Mouse (Mus musculus) hindbrain, embryonic 16.5 days (tissue): ENCODE measurements around the gene Crygs. TPM values are rescaled to one million over a fixed set of nuclear protein-coding genes. Genes with fewer than 3 reads are reported as not detected.

Experiments used
- ATAC-seq: fragments of 200-750 bp; cut with Nextera tagmentation; 2 replicates; pipeline ENCODE4 v1.8.0; 2017; ENCODE audit warnings: moderate TSS enrichment, moderate library complexity
- H3K27ac ChIP-seq: fragments of 300-500 bp; sonication (generic); 2 replicates; pipeline ENCODE4 v1.5.1; 2014; ENCODE audit warnings: low read depth, mild to moderate bottlenecking, control low read depth, low read length, moderate library complexity
- H3K27me3 ChIP-seq: fragments of 300-500 bp; sonication (generic); replicated peaks from 2 replicates; pipeline ENCODE4 v1.6.1; 2014; ENCODE audit warnings: low read length; ENCODE audit not compliant: control insufficient read depth, insufficient read depth
- H3K36me3 ChIP-seq: fragments of 300-500 bp; sonication (generic); 2 replicates; pipeline ENCODE4 v1.6.1; 2014; ENCODE audit warnings: mild to moderate bottlenecking, low read length, moderate library complexity, mixed read lengths; ENCODE audit not compliant: control insufficient read depth, insufficient read depth
- H3K4me1 ChIP-seq: fragments of 300-500 bp; sonication (generic); 2 replicates; pipeline ENCODE4 v1.6.1; 2014; ENCODE audit warnings: low read depth, low read length; ENCODE audit not compliant: control insufficient read depth, insufficient read depth
- H3K4me2 ChIP-seq: fragments of 300-500 bp; sonication (generic); 2 replicates; pipeline ENCODE4 v1.6.1; 2014; ENCODE audit warnings: mild to moderate bottlenecking, low read length, control low read depth, moderate library complexity
- H3K4me3 ChIP-seq: fragments of 300-500 bp; sonication (generic); 2 replicates; pipeline ENCODE4 v1.5.1; 2014; ENCODE audit warnings: mild to moderate bottlenecking, low read length, control low read depth, moderate library complexity
- H3K9ac ChIP-seq: fragments of 300-500 bp; sonication (generic); 2 replicates; pipeline ENCODE4 v1.6.1; 2014; ENCODE audit warnings: low read depth, mild to moderate bottlenecking, control low read depth, low read length, moderate library complexity
- H3K9me3 ChIP-seq: fragments of 300-500 bp; sonication (generic); 2 replicates; pipeline ENCODE4 v1.6.1; 2014; ENCODE audit warnings: mild to moderate bottlenecking, low read length, moderate library complexity; ENCODE audit not compliant: control insufficient read depth
- WGBS: fragments of 180-500 bp; shearing (Covaris S2); extraction: QIAGEN DNeasy Blood & Tissue Kit; methylation state at CpG from one replicate; pipeline ENCODE4 v1.1.7; 2014; 5-methylcytosine and 5-hydroxymethylcytosine counted together
- polyA plus RNA-seq: library from polyadenylated mRNA; unstranded; fragments of >200 nt; fragmentation: Nextera tagmentation; extraction: Ambion mirVana; gene quantifications from 2 replicates; pipeline ENCODE4 v1.2.1, GENCODE M21; 2015

Gene Crygs
- polyA plus RNA-seq, 1 experiment from 2014 or later = 0.18 TPM

DNA sequence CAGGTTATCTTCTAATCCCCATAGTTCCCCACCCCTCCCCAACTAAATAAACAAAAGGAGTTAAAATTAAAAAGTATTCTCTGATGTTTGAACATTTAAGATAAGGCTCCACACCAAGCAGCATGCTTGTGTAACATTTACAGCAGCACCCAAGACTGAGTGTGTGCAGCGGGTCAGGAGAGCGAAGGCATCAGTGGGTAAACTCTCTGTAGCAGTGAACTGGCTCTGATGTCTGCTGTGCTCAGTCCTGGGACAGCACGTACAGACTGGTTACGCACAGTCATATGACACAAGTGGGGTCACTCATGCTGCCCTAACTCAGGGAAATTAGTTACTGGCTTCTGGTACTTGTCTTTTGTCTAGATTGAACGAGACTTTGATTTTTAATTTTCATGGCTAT, 31.5 kb upstream of the Crygs start:
- no peak overlapping the region for H3K9ac ChIP-seq
- no peak for ATAC-seq
- peaks cover 5% of the 10 kb centered on the region; the same call in 1 of the 2 replicates for H3K4me1 ChIP-seq
- 97% methylated on average over 5 of the region's 5 CpGs for WGBS
- H3K36me3 ChIP-seq = peaks cover 3% of the 10 kb centered on the region; the same call in 1 of the 2 replicates
- no peaks in the 10 kb centered on the region for H3K27me3 ChIP-seq
- H3K4me3 ChIP-seq = no peak overlapping the region
- no peaks in the 10 kb centered on the region for H3K9me3 ChIP-seq
- no peak overlapping the region for H3K27ac ChIP-seq
- no peak overlapping the region for H3K4me2 ChIP-seq

- Histone ChIP-seq H3K9ac (no peak overlapping the region), H3K4me1 (no peaks in the 10 kb centered on the region), H3K27me3 (no peaks in the 10 kb centered on the region), H3K4me2 (no peak overlapping the region), H3K27ac (no peak overlapping the region), H3K9me3 (no peaks in the 10 kb centered on the region), H3K36me3 (peaks cover 5% of the 10 kb centered on the region), H3K4me3 (no peak overlapping the region)
- no peak for ATAC-seq
- WGBS = 89% methylated on average over 3 of the region's 3 CpGs
These were observed 27.9 kb upstream of the Crygs start for GRCm38 (mm10) chr16:22839146-22839857.

DNA sequence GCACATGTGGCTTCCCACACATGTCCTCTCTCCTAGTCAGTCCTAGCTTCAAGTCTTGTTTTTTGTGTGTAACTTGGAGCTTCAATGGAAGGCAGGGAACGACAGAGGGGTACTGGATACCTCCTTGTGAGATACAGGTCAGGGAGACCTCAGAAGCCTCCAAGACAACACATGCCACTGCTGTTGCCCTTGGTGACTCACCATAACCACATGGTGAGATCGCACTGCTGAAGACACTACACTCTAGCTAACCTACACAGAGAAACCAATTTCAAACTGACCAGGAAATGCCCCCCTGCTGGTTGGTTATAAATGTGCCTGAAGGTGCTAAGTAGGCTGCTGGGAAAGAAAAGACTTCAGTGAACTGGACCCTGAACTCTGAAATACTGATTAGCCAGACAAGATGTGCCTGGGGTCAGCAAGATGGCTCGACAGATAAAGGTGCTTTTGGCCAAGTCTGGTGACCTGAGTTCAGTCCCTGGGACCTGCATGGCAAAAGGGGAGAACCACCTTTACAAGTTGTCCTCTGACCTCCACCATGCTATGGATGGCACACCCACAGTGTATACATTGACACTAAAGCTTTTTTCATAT, 21.7 kb upstream of the Crygs start:
- Histone ChIP-seq H3K36me3 (peaks cover 8% of the 10 kb centered on the region; the same call in 1 of the 2 replicates), H3K27ac (no peak overlapping the region), H3K4me1 (no peaks in the 10 kb centered on the region), H3K4me3 (no peak overlapping the region), H3K9me3 (no peaks in the 10 kb centered on the region), H3K9ac (no peak overlapping the region), H3K27me3 (no peaks in the 10 kb centered on the region), H3K4me2 (no peak overlapping the region)
- WGBS = 81% methylated on average over 3 of the region's 3 CpGs
- ATAC-seq = no peak

GRCm38 (mm10) chr16:22820731-22821130, 9.4 kb upstream of the Crygs start:
- H3K36me3 ChIP-seq = peaks cover 6% of the 10 kb centered on the region; the same call in 1 of the 2 replicates
- no peaks in the 10 kb centered on the region for H3K4me1 ChIP-seq
- H3K27me3 ChIP-seq = no peaks in the 10 kb centered on the region
- no peak overlapping the region for H3K9ac ChIP-seq
- H3K4me2 ChIP-seq = no peak overlapping the region
- H3K9me3 ChIP-seq = no peaks in the 10 kb centered on the region
- WGBS = 46% methylated on average over 8 of the region's 8 CpGs
- no peak overlapping the region for H3K4me3 ChIP-seq
- H3K27ac ChIP-seq = no peak overlapping the region
- peak; percentile 75 for ATAC-seq

- H3K4me2 ChIP-seq = peak overlapping the region; percentile 55
- ATAC-seq = peak; percentile 54
- H3K4me1 ChIP-seq = no peaks in the 10 kb centered on the region; the same call in 1 of the 2 replicates
- no peak overlapping the region for H3K27ac ChIP-seq
- peak overlapping the region; percentile 3; the same call in 1 of the 2 replicates for H3K9ac ChIP-seq
- WGBS = 14% methylated on average over 17 of the region's 17 CpGs
- no peaks in the 10 kb centered on the region for H3K9me3 ChIP-seq
- 0 out of 2 replicates have a peak overlapping the region, but pooled peaks have one; percentile 11 for H3K4me3 ChIP-seq
- H3K36me3 ChIP-seq = no peaks in the 10 kb centered on the region
- peaks cover 6% of the 10 kb centered on the region; the same call in 1 of the 2 replicates for H3K27me3 ChIP-seq
These were observed 3.8 kb downstream of the Crygs start for GRCm38 (mm10) chr16:22807468-22808070.

DNA sequence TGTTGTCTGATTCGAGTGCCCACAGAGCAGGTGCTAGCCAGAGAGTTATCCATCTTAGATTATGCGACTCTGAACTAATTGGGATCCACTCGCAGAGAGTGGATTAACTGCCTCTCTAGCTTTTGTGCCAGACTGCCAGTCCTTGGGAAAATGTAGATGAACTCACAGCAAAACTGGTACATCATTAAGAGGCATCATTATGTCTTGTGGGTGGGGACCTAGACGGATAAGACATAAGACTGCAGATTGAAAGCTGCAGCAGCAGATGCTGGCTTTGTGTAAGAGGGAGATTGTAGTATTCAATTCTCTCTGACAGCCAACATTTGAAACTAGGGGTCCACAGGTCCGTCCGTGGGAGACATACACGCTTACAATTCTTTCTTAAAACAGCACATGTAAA, 8.6 kb downstream of the Crygs start:
- ATAC-seq = no peak
- H3K36me3 ChIP-seq = no peaks in the 10 kb centered on the region
- H3K4me2 ChIP-seq = no peak overlapping the region
- H3K4me3 ChIP-seq = no peak overlapping the region
- H3K9ac ChIP-seq = no peak overlapping the region
- 69% methylated on average over 7 of the region's 7 CpGs for WGBS
- peaks cover 6% of the 10 kb centered on the region for H3K4me1 ChIP-seq
- no peaks in the 10 kb centered on the region for H3K9me3 ChIP-seq
- peaks cover 6% of the 10 kb centered on the region for H3K27me3 ChIP-seq
- H3K27ac ChIP-seq = no peak overlapping the region

DNA sequence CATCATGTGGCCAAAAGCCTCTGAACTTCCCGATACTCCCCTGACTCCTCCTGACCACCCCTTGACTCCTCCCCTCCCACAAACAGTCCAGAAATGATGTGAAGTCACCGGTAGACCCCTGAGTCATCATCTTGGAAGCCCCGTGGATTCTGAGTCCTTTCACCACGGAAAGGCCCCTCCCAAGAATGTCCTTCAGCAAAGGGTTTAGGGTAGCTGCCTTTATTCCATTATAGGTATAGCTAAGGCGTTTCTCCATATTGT, 10.6 kb downstream of the Crygs start:
- no peak overlapping the region for H3K4me3 ChIP-seq
- no peak overlapping the region for H3K9ac ChIP-seq
- no peak overlapping the region for H3K27ac ChIP-seq
- H3K27me3 ChIP-seq = peaks cover 13% of the 10 kb centered on the region
- H3K9me3 ChIP-seq = no peaks in the 10 kb centered on the region
- ATAC-seq = no peak
- H3K36me3 ChIP-seq = no peaks in the 10 kb centered on the region
- H3K4me1 ChIP-seq = peaks cover 6% of the 10 kb centered on the region
- no peak overlapping the region for H3K4me2 ChIP-seq
- WGBS = 18% methylated on average over 5 of the region's 5 CpGs

DNA sequence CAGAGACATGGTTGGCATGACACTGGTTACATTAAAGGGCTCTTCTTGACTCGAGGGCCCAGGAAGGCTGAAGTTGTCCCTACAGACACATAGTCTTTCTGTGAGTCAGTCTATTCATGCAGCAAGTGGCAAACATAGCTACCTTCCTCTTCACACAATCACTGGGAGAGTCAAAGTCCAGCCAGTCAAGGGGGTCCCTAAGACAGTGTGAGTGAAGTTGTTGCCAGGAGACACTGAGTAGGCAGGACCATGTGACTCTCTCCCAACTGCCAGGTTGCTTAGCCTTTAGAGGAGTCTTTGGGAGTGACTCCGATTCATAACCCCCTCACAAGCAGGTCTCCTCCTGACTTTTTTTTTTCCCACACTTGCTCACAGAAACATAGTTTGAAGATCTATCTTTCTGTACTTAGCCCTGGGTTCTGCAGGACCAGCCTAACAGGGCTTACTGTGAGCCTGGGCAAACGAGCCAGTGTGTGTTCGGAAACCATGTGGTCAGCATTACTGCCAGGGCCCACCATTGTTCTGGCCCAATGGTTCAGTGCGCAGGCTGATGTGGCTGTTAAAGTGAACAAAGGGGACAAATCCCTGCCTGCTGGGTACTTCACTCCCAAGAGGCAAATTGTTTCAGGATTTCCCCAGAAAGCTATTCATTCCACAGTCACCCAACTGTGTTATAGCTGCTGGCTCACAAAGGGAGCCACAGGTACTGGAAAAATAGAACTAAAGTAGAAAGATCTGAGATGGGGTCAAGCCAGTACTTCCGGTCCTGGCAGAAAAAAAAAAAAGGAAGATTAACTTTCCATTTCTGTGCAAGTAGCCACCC, 11.1 kb downstream of the Crygs start:
- Histone ChIP-seq H3K36me3 (no peaks in the 10 kb centered on the region), H3K9me3 (no peaks in the 10 kb centered on the region), H3K27me3 (peaks cover 13% of the 10 kb centered on the region), H3K9ac (no peak overlapping the region), H3K27ac (no peak overlapping the region), H3K4me3 (no peak overlapping the region), H3K4me2 (no peak overlapping the region), H3K4me1 (peaks cover 6% of the 10 kb centered on the region)
- 15% methylated on average over 6 of the region's 6 CpGs for WGBS
- peak; percentile 83 for ATAC-seq

GRCm38 (mm10) chr16:22798520-22798919, 12.9 kb downstream of the Crygs start:
- Histone ChIP-seq H3K27me3 (peaks cover 13% of the 10 kb centered on the region), H3K4me3 (no peak overlapping the region), H3K9ac (no peak overlapping the region), H3K4me2 (no peak overlapping the region), H3K27ac (no peak overlapping the region), H3K9me3 (no peaks in the 10 kb centered on the region), H3K4me1 (peaks cover 6% of the 10 kb centered on the region), H3K36me3 (no peaks in the 10 kb centered on the region)
- WGBS = 81% methylated on average over 3 of the region's 3 CpGs
- ATAC-seq = no peak
